Mouse (Mus musculus) kidney, adult 11 months (tissue): Measurements from ENCODE around the gene Olfr1152.

Source experiments
- DNase-seq: peaks from one replicate; pipeline ENCODE4 v3.0.0; 2022

Olfr1152 gene

GRCm38 (mm10) chr2:87866192-87866591, at the start of gene Olfr1152:
TSS of gene Olfr1152 (plus strand) at chr2:87866492.
- DNase-seq: no peak

GRCm38 (mm10) chr2:87830233-87830632, 36.1 kb upstream of the Olfr1152 start, which contains the start of gene Olfr1148:
TSS of gene Olfr1148 (plus strand) at chr2:87830533.
- no peak for DNase-seq

DNA sequence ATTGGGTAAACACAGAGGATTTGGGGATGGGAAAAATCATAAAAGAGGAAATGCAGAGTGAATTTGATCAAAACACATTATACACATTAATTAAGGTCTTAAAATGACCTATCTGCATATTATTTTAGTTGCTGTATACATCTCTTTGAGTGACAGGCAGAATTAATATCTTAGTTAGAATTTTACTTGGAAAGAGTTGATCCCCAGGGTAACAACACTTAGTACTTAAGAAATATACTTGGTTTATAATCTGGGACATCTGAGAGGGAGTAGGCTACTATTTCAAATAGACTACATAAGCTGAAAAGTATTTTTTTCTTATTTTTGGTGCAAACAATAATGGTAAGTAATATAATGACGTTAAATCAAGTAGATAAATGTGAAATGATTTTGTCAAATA, 22.6 kb upstream of the Olfr1152 start, which contains the start of gene Olfr1150-ps1:
Gene Olfr1150-ps1 (plus strand): TSS at position 301 of the 400 bp plus-strand sequence.
- no peak for DNase-seq

DNA sequence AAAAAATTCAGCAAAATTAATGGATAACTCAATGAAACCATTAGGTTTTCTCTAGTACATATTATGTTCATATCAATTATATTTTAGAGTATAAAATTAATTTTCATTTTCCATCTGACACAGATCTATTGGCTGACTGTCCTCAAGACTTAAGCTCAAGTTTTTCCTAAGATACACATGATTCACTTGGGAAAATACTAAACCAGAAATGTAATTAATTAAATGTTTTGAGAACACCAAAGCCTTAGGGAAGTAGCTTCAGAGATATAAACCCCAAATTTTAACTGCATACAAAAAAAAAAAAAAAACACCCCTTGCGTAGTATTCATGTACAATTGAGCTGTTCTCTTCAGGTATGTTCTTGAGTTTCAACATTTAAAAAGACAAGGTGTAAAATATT, 10.7 kb upstream of the Olfr1152 start, which contains the start of gene Olfr1151:
Gene Olfr1151 (plus strand): TSS at position 301 of the 400 bp plus-strand sequence.
- DNase-seq: no peak

DNA sequence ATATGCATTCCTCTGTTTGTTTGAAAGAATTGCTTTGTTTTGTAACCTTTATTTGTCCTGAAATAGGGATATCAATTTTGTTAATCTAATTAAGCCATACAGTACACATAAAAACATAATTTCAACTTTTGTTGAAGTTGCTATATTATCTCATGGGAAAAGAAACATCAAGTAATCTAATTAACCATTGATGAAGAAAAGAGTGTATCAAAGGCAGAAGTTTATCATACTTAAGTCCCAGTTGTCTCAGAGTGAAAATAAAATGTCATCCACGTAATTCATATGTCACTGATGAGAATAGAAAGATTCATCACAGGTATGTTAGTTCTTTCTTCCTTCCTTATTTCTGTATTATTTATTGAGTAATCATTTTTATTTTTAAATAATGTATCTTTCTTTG, 28.4 kb downstream of the Olfr1152 start, which contains the start of gene Olfr1153:
Gene Olfr1153 (plus strand): TSS at position 301 of the 400 bp plus-strand sequence.
- no peak for DNase-seq

- DNase-seq: no peak
Observed at GRCm38 (mm10) chr2:87905066-87905465, 38.8 kb downstream of the Olfr1152 start, which contains the start of gene Olfr1154. TSS of gene Olfr1154 (minus strand) at chr2:87905166.
